Mouse (Mus musculus): Measurements from ENCODE around the gene Lhfpl5. TPM values are rescaled to one million over a fixed set of nuclear protein-coding genes. Genes with fewer than 3 reads are reported as not detected.

Lhfpl5 gene
- 0.26 and 0.45 TPM in 2 replicates for polyA plus RNA-seq (2014; fragmentation: Nextera tagmentation; extraction: Ambion mirVana)

GRCm38 (mm10) chr17:28575244-28576125 lies at the start of gene Lhfpl5:
Gene Lhfpl5 (plus strand): TSS chr17:28575641.
- WGBS = 17% methylated on average over 48 of the region's 50 CpGs

GRCm38 (mm10) chr17:28527184-28528042 lies 48.0 kb upstream of the Lhfpl5 start:
- Histone ChIP-seq H3K4me1 (ENCODE audit: control insufficient read depth in 2 of 2, insufficient read depth in 2 of 2, low read length in 2 of 2) (peaks cover 0 to 7% of the 10 kb centered on the region in 2 experiments; a peak in 1 of 4 replicates), H3K9ac (ENCODE audit: low read length) (no peak overlapping the region), H3K36me3 (ENCODE audit: control insufficient read depth, insufficient read depth, low read length) (no peaks in the 10 kb centered on the region), H3K4me2 (ENCODE audit: low read length) (peak overlapping the region; percentile 57), H3K4me3 (ENCODE audit: control insufficient read depth in 1 of 2, insufficient read depth in 1 of 2, low read depth in 1 of 2, low read length in 2 of 2) (peak overlapping the region in 1 of 2 experiments; percentile 20; a peak in 1 of 4 replicates), H3K27ac (replicated peaks in 1 of 2; ENCODE audit: control insufficient read depth in 1 of 2, insufficient read depth in 1 of 2, low read depth in 2 of 2, low read length in 2 of 2) (no peak overlapping the region), H3K9me3 (ENCODE audit: control insufficient read depth, low read length) (no peaks in the 10 kb centered on the region), H3K27me3 (ENCODE audit: control insufficient read depth, insufficient read depth, low read length) (peaks cover 16% of the 10 kb centered on the region)
- ATAC-seq (ENCODE audit: insufficient number of reproducible peaks, insufficient read depth, low FRiP score, low read depth) = no peak
- 39% methylated on average over 12 of the region's 12 CpGs for WGBS

More at GRCm38 (mm10) chr17:28575244-28576125, at the start of gene Lhfpl5:
- Histone ChIP-seq H3K27ac (replicated peaks in 1 of 2; ENCODE audit: control insufficient read depth in 1 of 2, insufficient read depth in 1 of 2, low read depth in 2 of 2, low read length in 2 of 2) (no peak within 1 kb of the TSS), H3K9me3 (ENCODE audit: control insufficient read depth, low read length) (no peaks in the 10 kb centered on the region), H3K9ac (ENCODE audit: low read length) (no peak within 1 kb of the TSS), H3K4me2 (ENCODE audit: low read length) (peak within 1 kb of the TSS; percentile 63), H3K4me3 (ENCODE audit: control insufficient read depth in 1 of 2, insufficient read depth in 1 of 2, low read depth in 1 of 2, low read length in 2 of 2) (peak within 1 kb of the TSS; percentile 20; a peak in 2 of 4 replicates), H3K36me3 (ENCODE audit: control insufficient read depth, insufficient read depth, low read length) (no peaks in the 10 kb centered on the region), H3K27me3 (ENCODE audit: control insufficient read depth, insufficient read depth, low read length) (peaks cover 9% of the 10 kb centered on the region; the same call in 1 of the 2 replicates), H3K4me1 (ENCODE audit: control insufficient read depth in 2 of 2, insufficient read depth in 2 of 2, low read length in 2 of 2) (peaks cover 3 to 7% of the 10 kb centered on the region in 2 experiments)
- peak; percentile 56; the same call in 1 of the 2 replicates for ATAC-seq (ENCODE audit: insufficient number of reproducible peaks, insufficient read depth, low FRiP score, low read depth)

- H3K4me3 ChIP-seq (ENCODE audit: control insufficient read depth in 1 of 2, insufficient read depth in 1 of 2, low read depth in 1 of 2, low read length in 2 of 2) = peak overlapping the region in 1 of 2 experiments; percentile 20; a peak in 1 of 4 replicates
- no peak overlapping the region for H3K9ac ChIP-seq (ENCODE audit: low read length)
- peaks cover 0 to 7% of the 10 kb centered on the region in 2 experiments; a peak in 1 of 4 replicates for H3K4me1 ChIP-seq (ENCODE audit: control insufficient read depth in 2 of 2, insufficient read depth in 2 of 2, low read length in 2 of 2)
- H3K36me3 ChIP-seq (ENCODE audit: control insufficient read depth, insufficient read depth, low read length) = no peaks in the 10 kb centered on the region
- H3K4me2 ChIP-seq (ENCODE audit: low read length) = peak overlapping the region; percentile 57
- no peak overlapping the region for H3K27ac ChIP-seq (replicated peaks in 1 of 2; ENCODE audit: control insufficient read depth in 1 of 2, insufficient read depth in 1 of 2, low read depth in 2 of 2, low read length in 2 of 2)
- peaks cover 16% of the 10 kb centered on the region for H3K27me3 ChIP-seq (ENCODE audit: control insufficient read depth, insufficient read depth, low read length)
- no peak for ATAC-seq (ENCODE audit: insufficient number of reproducible peaks, insufficient read depth, low FRiP score, low read depth)
- WGBS = 4% methylated on average over 6 of the region's 6 CpGs
- no peaks in the 10 kb centered on the region for H3K9me3 ChIP-seq (ENCODE audit: control insufficient read depth, low read length)
Measured at GRCm38 (mm10) chr17:28528043-28528351, 47.4 kb upstream of the Lhfpl5 start.

GRCm38 (mm10) chr17:28529116-28529515 lies 46.3 kb upstream of the Lhfpl5 start:
- Histone ChIP-seq H3K4me2 (ENCODE audit: low read length) (no peak overlapping the region), H3K36me3 (ENCODE audit: control insufficient read depth, insufficient read depth, low read length) (no peaks in the 10 kb centered on the region), H3K27ac (replicated peaks in 1 of 2; ENCODE audit: control insufficient read depth in 1 of 2, insufficient read depth in 1 of 2, low read depth in 2 of 2, low read length in 2 of 2) (no peak overlapping the region), H3K9me3 (ENCODE audit: control insufficient read depth, low read length) (no peaks in the 10 kb centered on the region), H3K4me1 (ENCODE audit: control insufficient read depth in 2 of 2, insufficient read depth in 2 of 2, low read length in 2 of 2) (peaks cover 0 to 3% of the 10 kb centered on the region in 2 experiments; a peak in 1 of 4 replicates), H3K27me3 (ENCODE audit: control insufficient read depth, insufficient read depth, low read length) (peaks cover 16% of the 10 kb centered on the region), H3K9ac (ENCODE audit: low read length) (no peak overlapping the region), H3K4me3 (ENCODE audit: control insufficient read depth in 1 of 2, insufficient read depth in 1 of 2, low read depth in 1 of 2, low read length in 2 of 2) (no peak overlapping the region)
- 63% methylated on average over 4 of the region's 4 CpGs for WGBS
- no peak for ATAC-seq (ENCODE audit: insufficient number of reproducible peaks, insufficient read depth, low FRiP score, low read depth)

- Histone ChIP-seq H3K36me3 (ENCODE audit: control insufficient read depth, insufficient read depth, low read length) (no peaks in the 10 kb centered on the region), H3K27ac (replicated peaks in 1 of 2; ENCODE audit: control insufficient read depth in 1 of 2, insufficient read depth in 1 of 2, low read depth in 2 of 2, low read length in 2 of 2) (no peak within 1 kb of the TSS), H3K4me3 (ENCODE audit: control insufficient read depth in 1 of 2, insufficient read depth in 1 of 2, low read depth in 1 of 2, low read length in 2 of 2) (no peak within 1 kb of the TSS), H3K4me1 (ENCODE audit: control insufficient read depth in 2 of 2, insufficient read depth in 2 of 2, low read length in 2 of 2) (peaks cover 0 to 3% of the 10 kb centered on the region in 2 experiments; a peak in 1 of 4 replicates), H3K9me3 (ENCODE audit: control insufficient read depth, low read length) (no peaks in the 10 kb centered on the region), H3K27me3 (ENCODE audit: control insufficient read depth, insufficient read depth, low read length) (peaks cover 16% of the 10 kb centered on the region), H3K4me2 (ENCODE audit: low read length) (no peak within 1 kb of the TSS), H3K9ac (ENCODE audit: low read length) (no peak within 1 kb of the TSS)
- 88% methylated on average over 6 of the region's 6 CpGs for WGBS
- ATAC-seq (ENCODE audit: insufficient number of reproducible peaks, insufficient read depth, low FRiP score, low read depth) = no peak
Measured at GRCm38 (mm10) chr17:28530506-28530905, 44.9 kb upstream of the Lhfpl5 start, which contains the start of gene Armc12. Gene Armc12 (plus strand): TSS chr17:28530806.

GRCm38 (mm10) chr17:28531946-28532345 lies 43.5 kb upstream of the Lhfpl5 start:
- Histone ChIP-seq H3K36me3 (ENCODE audit: control insufficient read depth, insufficient read depth, low read length) (no peaks in the 10 kb centered on the region), H3K9me3 (ENCODE audit: control insufficient read depth, low read length) (no peaks in the 10 kb centered on the region), H3K27me3 (ENCODE audit: control insufficient read depth, insufficient read depth, low read length) (peaks cover 16% of the 10 kb centered on the region), H3K27ac (replicated peaks in 1 of 2; ENCODE audit: control insufficient read depth in 1 of 2, insufficient read depth in 1 of 2, low read depth in 2 of 2, low read length in 2 of 2) (no peak overlapping the region), H3K4me2 (ENCODE audit: low read length) (no peak overlapping the region), H3K4me3 (ENCODE audit: control insufficient read depth in 1 of 2, insufficient read depth in 1 of 2, low read depth in 1 of 2, low read length in 2 of 2) (no peak overlapping the region), H3K9ac (ENCODE audit: low read length) (no peak overlapping the region), H3K4me1 (ENCODE audit: control insufficient read depth in 2 of 2, insufficient read depth in 2 of 2, low read length in 2 of 2) (peaks cover 0 to 3% of the 10 kb centered on the region in 2 experiments; a peak in 1 of 4 replicates)
- WGBS = 17% methylated on average over 18 of the region's 18 CpGs
- no peak for ATAC-seq (ENCODE audit: insufficient number of reproducible peaks, insufficient read depth, low FRiP score, low read depth)

- ATAC-seq (ENCODE audit: insufficient number of reproducible peaks, insufficient read depth, low FRiP score, low read depth) = no peak
Measured at GRCm38 (mm10) chr17:28532557-28532956, 42.9 kb upstream of the Lhfpl5 start.

More at GRCm38 (mm10) chr17:28532557-28532956, 42.9 kb upstream of the Lhfpl5 start:
- 79% methylated on average over 7 of the region's 7 CpGs for WGBS
- Histone ChIP-seq H3K9ac (ENCODE audit: low read length) (no peak overlapping the region), H3K9me3 (ENCODE audit: control insufficient read depth, low read length) (no peaks in the 10 kb centered on the region), H3K27ac (replicated peaks in 1 of 2; ENCODE audit: control insufficient read depth in 1 of 2, insufficient read depth in 1 of 2, low read depth in 2 of 2, low read length in 2 of 2) (no peak overlapping the region), H3K4me1 (ENCODE audit: control insufficient read depth in 2 of 2, insufficient read depth in 2 of 2, low read length in 2 of 2) (peaks cover 0 to 3% of the 10 kb centered on the region in 2 experiments; a peak in 1 of 4 replicates), H3K36me3 (ENCODE audit: control insufficient read depth, insufficient read depth, low read length) (no peaks in the 10 kb centered on the region), H3K27me3 (ENCODE audit: control insufficient read depth, insufficient read depth, low read length) (peaks cover 16% of the 10 kb centered on the region), H3K4me2 (ENCODE audit: low read length) (no peak overlapping the region), H3K4me3 (ENCODE audit: control insufficient read depth in 1 of 2, insufficient read depth in 1 of 2, low read depth in 1 of 2, low read length in 2 of 2) (no peak overlapping the region)
